Mouse (Mus musculus): ENCODE measurements at regions not wholly inside any gene's neighbourhood (a gene's known extent, or its start where the extent isn't known, plus 50 kb on each side); places are given as distances from the start of the nearest gene placed in this dataset.

- no peak for TF ChIP-seq POLR2A (IDR thresholded peaks at IDR 0.05; ENCODE audit: control insufficient read depth, extremely low read depth, insufficient read depth, low read length, poor library complexity)
- TF ChIP-seq CTCF (IDR thresholded peaks at IDR 0.05; ENCODE audit: borderline replicate concordance, control insufficient read depth, extremely low read depth, insufficient read depth, low read length, poor library complexity), result no peak
These were observed 102.3 kb upstream of the Crim1 start for GRCm38 (mm10) chr17:78097699-78098098.
